Mouse (Mus musculus) erythroblast, embryonic 14.5 days (primary cell): ENCODE measurements around the gene Tex46. TPM values are rescaled to one million over a fixed set of nuclear protein-coding genes. Genes with fewer than 3 reads are reported as not detected.

ENCODE experiments used
- H3K27me3 ChIP-seq: 2 replicates; pipeline ENCODE4 v1.6.1; 2012; ENCODE audit warnings: inconsistent platforms; ENCODE audit not compliant: control insufficient read depth
- H3K36me3 ChIP-seq: 2 replicates; pipeline ENCODE4 v1.6.1; 2012; ENCODE audit warnings: mild to moderate bottlenecking, inconsistent platforms; ENCODE audit not compliant: control insufficient read depth
- H3K4me1 ChIP-seq: 2 replicates; pipeline ENCODE4 v1.6.1; 2012; ENCODE audit warnings: inconsistent platforms; ENCODE audit not compliant: control insufficient read depth
- H3K4me3 ChIP-seq: replicated peaks from 2 replicates; pipeline ENCODE3; 2012; ENCODE audit warnings: moderate library complexity, mild to moderate bottlenecking, inconsistent platforms
- H3K9me3 ChIP-seq: 2 replicates; pipeline ENCODE4 v1.6.1; 2012; ENCODE audit warnings: low read length, inconsistent platforms, mixed read lengths; ENCODE audit not compliant: control insufficient read depth
- GATA1 ChIP-seq: IDR thresholded peaks from 2 replicates; pipeline ENCODE4 v1.6.1; 2012; ENCODE audit warnings: low read length, inconsistent platforms, mixed read lengths
- TAL1 ChIP-seq: IDR thresholded peaks from 3 replicates; pipeline ENCODE4 v1.6.1; 2012; ENCODE audit warnings: low read length, inconsistent platforms, mixed read lengths
- polyA plus RNA-seq: library from polyadenylated mRNA; stranded (reverse); fragments of >175 nt; gene quantifications from 2 replicates; pipeline ENCODE4 v1.2.3, GENCODE M21; 2012

The Tex46 gene
- polyA plus RNA-seq, 1 experiment: not detected

GRCm38 (mm10) chr4:136657914-136658313 is 47.7 kb downstream of the Tex46 start:
- Histone ChIP-seq H3K4me1 (peaks cover 11% of the 10 kb centered on the region), H3K27me3 (no peaks in the 10 kb centered on the region), H3K36me3 (no peaks in the 10 kb centered on the region), H3K4me3 (no peak overlapping the region), H3K9me3 (no peaks in the 10 kb centered on the region)
- TF ChIP-seq GATA1 (no peak), TAL1 (no peak)

Other genes starting within 250 kb of the Tex46 start
- gene Htr1d, start 186.9 kb upstream of the Tex46 start, polyA plus RNA-seq: not detected in 2 replicates
- gene 6030445D17Rik, start 148.2 kb upstream of the Tex46 start, polyA plus RNA-seq: not detected in 2 replicates
- gene Luzp1, start 140.7 kb upstream of the Tex46 start, polyA plus RNA-seq: 0.05 and 0.15 TPM in 2 replicates
- gene Kdm1a, start 7.7 kb upstream of the Tex46 start, polyA plus RNA-seq: 0.90 and 1.1 TPM in 2 replicates
- 0.01 TPM in 1 of 2 replicates, not detected in the other for gene Lactbl1, start 12.2 kb downstream of the Tex46 start, polyA plus RNA-seq
- gene Ephb2, start 225.6 kb downstream of the Tex46 start, polyA plus RNA-seq: not detected in 2 replicates